Mouse (Mus musculus): ENCODE results near the gene Faim2. TPM values are rescaled to one million over a fixed set of nuclear protein-coding genes. Genes with fewer than 3 reads are reported as not detected.
A peak's percentile ranks its signal among the peaks of the same experiment; 100 is the strongest.

Gene Faim2
- total and polyA plus RNA-seq, 2 experiments from 2014 or later = 25.6 to 57.4 TPM

DNA sequence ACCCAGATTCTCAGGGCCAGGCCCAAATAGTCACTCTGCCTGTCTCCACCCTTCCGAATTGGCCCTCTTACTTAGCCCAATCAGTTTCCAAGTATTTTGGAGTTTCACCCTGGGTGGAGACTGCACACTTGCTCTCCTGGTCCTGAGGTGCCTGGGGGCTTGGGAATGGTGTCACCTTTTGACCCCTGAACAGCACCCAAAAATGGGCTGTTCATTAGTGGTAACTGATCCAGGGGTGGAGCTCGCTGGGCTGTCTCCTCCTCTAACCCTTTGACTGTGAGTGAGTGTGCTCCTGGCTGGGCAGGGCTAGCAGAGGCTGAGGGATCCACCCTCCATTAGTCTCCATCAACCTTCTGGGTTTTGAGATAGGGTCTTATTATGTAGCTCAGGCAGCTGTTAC lies 21.9 kb upstream of the Faim2 start:
- TF ChIP-seq CTCF (IDR thresholded peaks at IDR 0.05; ENCODE audit: low read depth) = no peak
- Histone ChIP-seq H3K4me1 (ENCODE audit: insufficient read depth) (no peaks in the 10 kb centered on the region), H3K27me3 (ENCODE audit: insufficient read depth, low read length) (no peaks in the 10 kb centered on the region), H3K4me2 (ENCODE audit: low read depth) (no peak overlapping the region), H3K4me3 (ENCODE audit: low read depth, low read length) (no peak overlapping the region), H3K36me3 (ENCODE audit: insufficient read depth) (no peaks in the 10 kb centered on the region; the same call in 1 of the 2 replicates), H3K9me3 (ENCODE audit: low read length) (no peaks in the 10 kb centered on the region), H3K9ac (no peak overlapping the region), H3K27ac (ENCODE audit: low read depth, low read length) (no peak overlapping the region)
- DNase-seq (no peak), ATAC-seq (no peak)
- 55% methylated on average over 2 of the region's 2 CpGs for WGBS

DNA sequence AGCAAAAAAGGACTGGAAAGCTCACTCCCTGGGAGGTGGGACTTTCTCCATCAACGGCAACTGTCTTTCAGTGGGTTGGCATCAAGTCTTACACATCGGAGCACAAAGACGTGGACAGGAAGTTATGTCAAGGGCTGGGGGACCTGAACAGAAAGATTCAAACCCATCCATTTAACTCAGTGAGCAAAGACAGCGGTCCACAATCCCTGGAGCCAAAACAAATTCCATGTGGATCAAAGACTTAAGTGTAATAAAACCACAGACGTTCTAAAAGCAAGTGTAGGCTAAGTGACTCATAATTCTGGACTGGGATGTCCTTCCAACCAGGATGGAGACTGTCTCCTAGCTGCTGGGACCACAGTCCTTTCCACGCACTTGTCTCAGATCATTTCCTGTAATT lies 19.8 kb upstream of the Faim2 start:
- ATAC-seq (no peak), DNase-seq (no peak)
- H3K27ac ChIP-seq (ENCODE audit: low read depth, low read length) = no peak overlapping the region
- no peaks in the 10 kb centered on the region for H3K4me1 ChIP-seq (ENCODE audit: insufficient read depth)
- H3K36me3 ChIP-seq (ENCODE audit: insufficient read depth) = no peaks in the 10 kb centered on the region; the same call in 1 of the 2 replicates
- H3K9ac ChIP-seq = no peak overlapping the region
- no peaks in the 10 kb centered on the region for H3K9me3 ChIP-seq (ENCODE audit: low read length)
- no peak for TF ChIP-seq CTCF (IDR thresholded peaks at IDR 0.05; ENCODE audit: low read depth)
- WGBS = 84% methylated on average over 6 of the region's 6 CpGs
- no peaks in the 10 kb centered on the region for H3K27me3 ChIP-seq (ENCODE audit: insufficient read depth, low read length)
- H3K4me3 ChIP-seq (ENCODE audit: low read depth, low read length) = no peak overlapping the region
- H3K4me2 ChIP-seq (ENCODE audit: low read depth) = no peak overlapping the region

DNA sequence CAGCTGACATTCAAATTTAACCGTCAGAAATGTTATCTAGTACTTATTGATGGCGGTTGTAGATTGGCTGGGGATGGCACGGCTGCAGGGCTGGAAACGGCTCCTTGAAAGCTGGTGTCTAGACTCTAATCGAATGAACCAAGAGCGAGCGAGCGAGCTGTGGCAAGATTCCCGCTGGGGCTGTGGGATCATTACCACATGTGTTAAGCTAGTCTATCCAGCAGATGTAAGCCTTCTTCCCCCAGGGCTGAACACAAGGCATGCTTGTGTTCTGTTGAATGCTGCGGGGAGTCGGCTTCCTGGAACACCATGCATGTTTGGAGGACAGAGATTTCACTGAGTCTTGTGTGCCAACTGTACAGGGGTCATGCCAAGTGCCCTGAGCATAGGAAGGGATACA lies 18.6 kb upstream of the Faim2 start:
- H3K27me3 ChIP-seq (ENCODE audit: insufficient read depth, low read length) = no peaks in the 10 kb centered on the region
- DNase-seq (peak; percentile 26), ATAC-seq (peak; percentile 38; the same call in 1 of the 2 replicates)
- H3K36me3 ChIP-seq (ENCODE audit: insufficient read depth) = no peaks in the 10 kb centered on the region; the same call in 1 of the 2 replicates
- H3K9me3 ChIP-seq (ENCODE audit: low read length) = no peaks in the 10 kb centered on the region
- WGBS = 57% methylated on average over 11 of the region's 11 CpGs
- no peak for TF ChIP-seq CTCF (IDR thresholded peaks at IDR 0.05; ENCODE audit: low read depth)
- no peaks in the 10 kb centered on the region for H3K4me1 ChIP-seq (ENCODE audit: insufficient read depth)
- no peak overlapping the region for H3K4me3 ChIP-seq (ENCODE audit: low read depth, low read length)
- H3K27ac ChIP-seq (ENCODE audit: low read depth, low read length) = no peak overlapping the region
- H3K9ac ChIP-seq = no peak overlapping the region
- no peak overlapping the region for H3K4me2 ChIP-seq (ENCODE audit: low read depth)

DNA sequence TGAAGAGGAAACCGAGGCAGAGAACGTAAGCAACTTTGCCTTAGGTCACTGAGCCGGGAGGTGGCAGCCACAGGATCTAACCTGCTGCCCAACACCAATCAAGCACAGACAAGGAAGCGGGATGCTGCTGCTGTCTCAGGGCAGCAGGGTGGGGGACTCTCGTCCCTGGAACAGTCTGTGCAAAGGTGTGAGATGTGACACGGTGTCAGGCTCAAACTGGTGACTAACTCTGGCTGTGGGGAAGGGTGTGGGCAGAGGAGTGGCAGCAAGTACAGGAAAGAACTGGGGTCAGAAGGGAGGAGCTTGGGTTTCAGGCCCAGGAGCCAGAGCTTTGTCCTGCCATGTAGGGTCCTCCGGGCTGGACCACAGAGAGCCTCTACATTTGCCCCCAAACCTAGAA lies 16.1 kb upstream of the Faim2 start:
- no peak overlapping the region for H3K4me3 ChIP-seq (ENCODE audit: low read depth, low read length)
- H3K27ac ChIP-seq (ENCODE audit: low read depth, low read length) = no peak overlapping the region
- no peak for TF ChIP-seq CTCF (IDR thresholded peaks at IDR 0.05; ENCODE audit: low read depth)
- H3K9me3 ChIP-seq (ENCODE audit: low read length) = no peaks in the 10 kb centered on the region
- no peaks in the 10 kb centered on the region for H3K27me3 ChIP-seq (ENCODE audit: insufficient read depth, low read length)
- WGBS = 84% methylated on average over 7 of the region's 7 CpGs
- DNase-seq (no peak), ATAC-seq (no peak)
- H3K36me3 ChIP-seq (ENCODE audit: insufficient read depth) = no peaks in the 10 kb centered on the region
- no peaks in the 10 kb centered on the region for H3K4me1 ChIP-seq (ENCODE audit: insufficient read depth)
- no peak overlapping the region for H3K9ac ChIP-seq
- H3K4me2 ChIP-seq (ENCODE audit: low read depth) = no peak overlapping the region

DNA sequence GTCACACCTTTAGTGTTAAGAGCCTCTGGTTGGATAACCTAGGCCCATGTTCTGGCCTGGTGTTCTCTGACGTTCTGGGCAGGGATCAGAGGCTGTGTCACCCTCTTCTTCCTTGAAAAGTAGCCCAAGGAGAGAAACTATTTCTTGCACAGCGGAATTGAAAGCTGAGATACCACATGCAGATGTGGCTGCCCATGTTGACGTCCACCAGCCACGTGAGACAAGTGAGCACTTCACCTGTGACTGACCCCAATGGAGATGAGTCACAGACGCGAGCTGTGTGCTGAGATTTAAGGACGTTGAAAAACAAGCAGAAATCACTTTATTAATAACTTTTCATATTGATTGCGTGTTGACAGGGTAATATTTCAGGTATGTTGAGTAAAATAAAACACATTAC lies 11.9 kb upstream of the Faim2 start:
- ATAC-seq (no peak), DNase-seq (no peak)
- Histone ChIP-seq H3K4me2 (ENCODE audit: low read depth) (no peak overlapping the region), H3K9ac (no peak overlapping the region), H3K27ac (ENCODE audit: low read depth, low read length) (no peak overlapping the region), H3K4me3 (ENCODE audit: low read depth, low read length) (no peak overlapping the region), H3K9me3 (ENCODE audit: low read length) (no peaks in the 10 kb centered on the region), H3K27me3 (ENCODE audit: insufficient read depth, low read length) (no peaks in the 10 kb centered on the region), H3K36me3 (ENCODE audit: insufficient read depth) (no peaks in the 10 kb centered on the region), H3K4me1 (ENCODE audit: insufficient read depth) (no peaks in the 10 kb centered on the region)
- TF ChIP-seq CTCF (IDR thresholded peaks at IDR 0.05; ENCODE audit: low read depth) = no peak
- 83% methylated on average over 8 of the region's 8 CpGs for WGBS

DNA sequence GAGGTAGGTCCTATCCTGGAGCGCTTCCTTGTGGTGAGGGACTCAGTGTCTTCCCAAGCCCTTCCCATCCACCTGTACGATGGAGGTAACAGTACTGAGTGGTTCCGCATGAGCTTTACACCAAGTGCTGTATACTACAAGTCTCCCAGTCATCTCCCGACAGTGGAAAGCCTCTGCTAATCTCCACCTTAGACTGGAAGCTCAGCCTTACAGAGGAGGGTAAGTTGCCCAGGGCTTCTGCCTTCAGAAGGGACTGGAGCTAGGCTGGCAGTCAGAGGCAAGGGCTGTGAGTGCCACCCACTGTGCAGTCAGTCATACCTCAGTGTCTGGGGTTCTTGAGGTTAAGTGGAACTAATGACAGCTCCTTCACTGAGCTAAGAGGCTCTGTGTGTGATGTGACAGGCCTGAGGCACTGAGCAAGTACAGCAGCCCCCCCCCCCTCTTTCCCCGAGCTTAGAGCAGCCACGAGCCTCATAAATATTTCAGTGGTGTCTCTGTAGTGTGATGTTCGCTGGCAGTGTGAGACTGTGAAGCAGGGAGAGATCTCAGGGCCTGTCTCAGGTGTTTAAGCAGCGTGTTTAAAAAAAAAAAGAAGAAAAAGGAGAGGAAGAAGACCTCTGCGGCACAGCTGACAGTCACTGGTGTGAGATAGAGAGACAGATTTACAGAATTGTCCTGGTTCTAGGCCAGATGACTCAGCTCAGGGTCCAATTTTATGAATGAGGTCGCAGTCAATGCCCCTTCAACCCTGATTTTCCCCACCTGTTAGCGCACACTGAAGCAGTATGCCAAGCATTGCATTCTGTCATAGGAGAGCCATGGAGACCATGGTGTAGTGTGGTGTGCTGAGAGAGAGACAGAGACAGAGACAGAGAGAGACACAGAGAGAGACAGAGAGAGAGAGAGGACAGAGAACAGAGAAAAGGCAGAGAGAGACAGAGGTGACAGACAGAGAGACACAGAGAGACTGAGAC lies 9.2 kb upstream of the Faim2 start:
- TF ChIP-seq CTCF (IDR thresholded peaks at IDR 0.05; ENCODE audit: low read depth) = no peak

DNA sequence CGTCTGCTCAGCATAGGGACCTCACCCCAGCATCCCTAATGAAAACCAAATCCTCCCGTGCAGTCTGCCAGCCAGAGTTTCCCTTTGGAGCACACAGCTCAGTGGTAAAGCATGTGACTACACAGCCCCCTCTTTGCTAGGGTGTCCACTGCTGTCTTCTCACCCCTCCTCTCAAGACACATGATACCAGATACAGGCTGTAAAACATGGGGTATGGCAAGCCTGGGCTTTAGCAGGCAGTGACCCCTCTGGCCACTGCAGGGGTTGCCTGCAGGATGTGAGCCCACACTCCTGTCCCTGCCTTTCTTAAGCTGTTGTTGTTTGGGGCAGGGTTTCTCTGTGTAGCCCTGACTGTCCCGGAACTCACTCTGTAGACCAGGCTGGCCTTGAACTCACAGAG lies 4.1 kb upstream of the Faim2 start:
- Histone ChIP-seq H3K27me3 (ENCODE audit: insufficient read depth, low read length) (no peaks in the 10 kb centered on the region), H3K4me2 (ENCODE audit: low read depth) (no peak overlapping the region), H3K9ac (no peak overlapping the region), H3K36me3 (ENCODE audit: insufficient read depth) (no peaks in the 10 kb centered on the region), H3K27ac (ENCODE audit: low read depth, low read length) (no peak overlapping the region), H3K4me3 (ENCODE audit: low read depth, low read length) (no peak overlapping the region), H3K4me1 (ENCODE audit: insufficient read depth) (0 out of 2 replicates have a peak, but pooled peaks cover 4% of the 10 kb centered on the region), H3K9me3 (ENCODE audit: low read length) (no peaks in the 10 kb centered on the region)
- ATAC-seq (no peak), DNase-seq (no peak)
- TF ChIP-seq CTCF (IDR thresholded peaks at IDR 0.05; ENCODE audit: low read depth) = no peak
- 60% methylated on average over 3 of the region's 3 CpGs for WGBS

More for the DNA sequence above, 9.2 kb upstream of the Faim2 start:
- H3K4me1 ChIP-seq (ENCODE audit: insufficient read depth) = no peaks in the 10 kb centered on the region
- no peak overlapping the region for H3K4me3 ChIP-seq (ENCODE audit: low read depth, low read length)
- no peak overlapping the region for H3K4me2 ChIP-seq (ENCODE audit: low read depth)
- ATAC-seq = peak; percentile 97
- H3K9me3 ChIP-seq (ENCODE audit: low read length) = no peaks in the 10 kb centered on the region
- WGBS = 42% methylated on average over 11 of the region's 11 CpGs
- H3K9ac ChIP-seq = no peak overlapping the region
- 0 out of 2 replicates have a peak overlapping the region, but pooled peaks have one; percentile 40 for H3K27ac ChIP-seq (ENCODE audit: low read depth, low read length)
- H3K36me3 ChIP-seq (ENCODE audit: insufficient read depth) = no peaks in the 10 kb centered on the region
- peak; percentile 57 for DNase-seq
- no peaks in the 10 kb centered on the region for H3K27me3 ChIP-seq (ENCODE audit: insufficient read depth, low read length)
